Mouse (Mus musculus) heart, adult 2 months (tissue): ENCODE results near the gene Palld.

Source experiments
- CTCF ChIP-seq: fragments of 200-600 bp; IDR thresholded peaks from 2 replicates; pipeline ENCODE4 v1.8.1; 2022; ENCODE audit warnings: antibody characterized with exemption, mild to moderate bottlenecking, moderate library complexity
- POLR2A ChIP-seq: fragments of 200-500 bp; IDR thresholded peaks from 2 replicates; pipeline ENCODE4 v1.6.1; 2011; ENCODE audit warnings: mild to moderate bottlenecking, low read depth, low read length, control low read depth; ENCODE audit not compliant: insufficient read depth

GRCm38 (mm10) chr8:61661611-61662010 lies 240.9 kb downstream of the Palld start:
- TF ChIP-seq CTCF (no peak), POLR2A (no peak)
